Mouse (Mus musculus): ENCODE results near the gene Cdx2.

DNA sequence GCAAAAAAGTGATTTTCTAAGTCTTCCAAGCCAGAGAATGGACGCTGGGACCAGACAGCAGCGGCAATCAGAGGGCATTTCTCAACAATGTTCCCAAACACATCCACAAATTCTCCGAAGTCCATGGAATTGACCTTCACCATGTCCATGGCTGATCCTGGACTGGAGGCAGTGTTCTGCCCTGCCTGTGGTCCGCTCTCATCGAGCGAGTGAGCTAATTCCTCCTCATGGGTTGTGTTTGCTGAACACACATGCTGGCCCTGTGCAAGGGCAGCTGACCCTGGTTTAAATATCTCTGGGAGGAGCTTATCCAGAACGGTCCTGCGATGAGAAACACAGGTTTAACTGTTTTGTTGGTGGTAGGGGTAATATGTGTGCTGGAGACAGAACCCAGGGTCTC lies 15.1 kb upstream of the Cdx2 start, which contains the start of gene Urad:
- TF ChIP-seq GATA1 (IDR thresholded peaks at IDR 0.05; ENCODE audit: borderline replicate concordance, low read length) (no peak), FLI1 (IDR thresholded peaks at IDR 0.05; ENCODE audit: low read length) (no peak)
